Mouse (Mus musculus): ENCODE data around the gene Cept1. TPM values are rescaled to one million over a fixed set of nuclear protein-coding genes. Genes with fewer than 3 reads are reported as not detected.

Cept1 gene
- total RNA-seq, 2 experiments from 2014 or later = 18.8 to 21.7 TPM

Other genes with a start within 250 kb of the Cept1 start
- not detected for gene Chil6, start 141.6 kb downstream of the Cept1 start, total RNA-seq (2021)
- gene Dennd2d, start 65.4 kb downstream of the Cept1 start, total RNA-seq (2021) = under 1 TPM; 0.39 to 0.49 TPM
- gene Dram2, start within 50 bp of the Cept1 start, total RNA-seq (2021) = 100 to 1,000 TPM in 1 of 2 experiments, 10 to 100 TPM in 1; 89.9 to 112 TPM
- gene Lrif1, start 137.2 kb upstream of the Cept1 start, total RNA-seq (2021) = 10 to 100 TPM; 11.4 to 13.2 TPM
- gene Cd53, start 242.3 kb upstream of the Cept1 start, total RNA-seq (2021) = 1 to 10 TPM; 5.8 to 6.0 TPM

All from heart, postnatal 36 days (tissue).